ENCODE assay signal across 11 mouse cellular contexts in genomic region chr2:180219145-180219943, GRCm38 (mm10). TPM values are rescaled to one million over a fixed set of nuclear protein-coding genes. Genes with fewer than 3 reads are reported as not detected.
DNase-seq lines count a peak whose midpoint lies in the region; ATAC-seq and TF ChIP-seq lines count a peak whose summit lies in the region.
"Had no signal": no experiment of that assay in that cellular context is flagged by ENCODE, and none has a peak within 500 bp of the region (broad histone marks: within the 10 kb centered on the region; RNA-seq: fewer than 3 reads in every experiment).

No protein-coding gene starts in this region.

- DNase-seq in heart, adult 2 months = no peak
- DNase-seq in heart, postnatal 36 days = no peak
- DNase-seq in liver, embryonic 11.5 days (ENCODE audit: low spot score) = no peak
- DNase-seq in gastrocnemius, adult 8-10 months (ENCODE audit: low spot score in 2 of 2) = no peak
- DNase-seq: cerebellum, adult 9-10 months; thymus, postnatal 14 days had no signal

- H3K9ac ChIP-seq in heart, adult 2 months (ENCODE audit: low read depth, low read length) = no peak overlapping the region
- H3K9ac ChIP-seq in liver, embryonic 11.5 days (ENCODE audit: low read depth, low read length) = no peak overlapping the region
- no peak overlapping the region for H3K9ac ChIP-seq in liver, embryonic 12.5 days
- no peak overlapping the region for H3K9ac ChIP-seq in embryonic facial prominence, embryonic 12.5 days
- no peak overlapping the region for H3K9ac ChIP-seq in limb, embryonic 12.5 days (replicated peaks)

- TF ChIP-seq EP300 in heart, adult 2 months (IDR thresholded peaks at IDR 0.05; ENCODE audit: insufficient read depth, low read depth, low read length) = no peak

- H3K79me2 ChIP-seq in heart, adult 2 months (replicated peaks; ENCODE audit: control insufficient read depth, insufficient read depth, low read length) = no peaks in the 10 kb centered on the region; the same call in none of the 2 replicates

- ATAC-seq in liver, embryonic 11.5 days (replicated peaks; ENCODE audit: low FRiP score) = no peak
- ATAC-seq in liver, embryonic 12.5 days = no peak
- ATAC-seq in embryonic facial prominence, embryonic 12.5 days (ENCODE audit: insufficient number of reproducible peaks, insufficient read depth, low FRiP score, low TSS enrichment) = no peak
- ATAC-seq in limb, embryonic 12.5 days (ENCODE audit: insufficient number of reproducible peaks, insufficient read depth, low FRiP score, low TSS enrichment, low read depth) = no peak
- no peak for ATAC-seq in CD4-positive, CD25-positive, alpha-beta regulatory T cell, adult 4 months
- ATAC-seq: activated CD4-positive, CD25-positive, alpha-beta regulatory T cell, adult 4 months had no signal

- H3K4me3 ChIP-seq in heart, adult 2 months = no peak overlapping the region
- H3K4me3 ChIP-seq in liver, embryonic 11.5 days (ENCODE audit: low read depth, low read length) = no peak overlapping the region
- H3K4me3 ChIP-seq in liver, embryonic 12.5 days = no peak overlapping the region
- no peak overlapping the region for H3K4me3 ChIP-seq in embryonic facial prominence, embryonic 12.5 days
- H3K4me3 ChIP-seq in limb, embryonic 12.5 days (replicated peaks) = no peak overlapping the region

- H3K4me2 ChIP-seq in liver, embryonic 11.5 days = no peak overlapping the region
- H3K4me2 ChIP-seq in liver, embryonic 12.5 days = no peak overlapping the region
- H3K4me2 ChIP-seq in embryonic facial prominence, embryonic 12.5 days (replicated peaks) = no peak overlapping the region
- no peak overlapping the region for H3K4me2 ChIP-seq in limb, embryonic 12.5 days

- no peaks in the 10 kb centered on the region for H3K9me3 ChIP-seq in liver, embryonic 11.5 days (ENCODE audit: control insufficient read depth, low read length)
- H3K9me3 ChIP-seq in liver, embryonic 12.5 days (replicated peaks) = no peaks in the 10 kb centered on the region
- H3K9me3 ChIP-seq in embryonic facial prominence, embryonic 12.5 days = no peaks in the 10 kb centered on the region
- no peaks in the 10 kb centered on the region for H3K9me3 ChIP-seq in limb, embryonic 12.5 days

- intact Hi-C loops in heart, adult 2 months (cut with DNase I) = no loop called here
- intact Hi-C loops in heart, postnatal 36 days (cut with DNase I) = no loop called here

- peak overlapping the region; percentile 72 for H3K27ac ChIP-seq in heart, adult 2 months
- peak overlapping the region; percentile 13; the same call in 1 of the 2 replicates for H3K27ac ChIP-seq in liver, embryonic 11.5 days (ENCODE audit: low read depth, low read length)
- H3K27ac ChIP-seq in liver, embryonic 12.5 days = no peak overlapping the region
- peak overlapping the region; percentile 54; the same call in 1 of the 2 replicates for H3K27ac ChIP-seq in embryonic facial prominence, embryonic 12.5 days
- peak overlapping the region; percentile 66 for H3K27ac ChIP-seq in limb, embryonic 12.5 days

- no peak for TF ChIP-seq CTCF in heart, adult 2 months (IDR thresholded peaks at IDR 0.05)

- 81% methylated on average over 15 of the region's 15 CpGs for WGBS in heart, adult 2 months
- WGBS in liver, embryonic 11.5 days = 81% methylated on average over 15 of the region's 15 CpGs
- WGBS in liver, embryonic 12.5 days (ENCODE audit: insufficient replicate concordance) = 72% methylated on average over 15 of the region's 15 CpGs
- WGBS in embryonic facial prominence, embryonic 12.5 days = 79% methylated on average over 15 of the region's 15 CpGs
- WGBS in limb, embryonic 12.5 days = 81% methylated on average over 15 of the region's 15 CpGs

- TF ChIP-seq POLR2A in heart, adult 2 months (IDR thresholded peaks at IDR 0.05; ENCODE audit: insufficient read depth, low read depth, low read length) = no peak

- peaks cover 9% of the 10 kb centered on the region; the same call in 1 of the 2 replicates for H3K36me3 ChIP-seq in heart, adult 2 months (ENCODE audit: control insufficient read depth, insufficient read depth, low read length)
- no peaks in the 10 kb centered on the region for H3K36me3 ChIP-seq in liver, embryonic 11.5 days (ENCODE audit: control insufficient read depth, insufficient read depth, low read length)
- H3K36me3 ChIP-seq in liver, embryonic 12.5 days = no peaks in the 10 kb centered on the region
- no peaks in the 10 kb centered on the region; the same call in 1 of the 2 replicates for H3K36me3 ChIP-seq in embryonic facial prominence, embryonic 12.5 days
- no peaks in the 10 kb centered on the region for H3K36me3 ChIP-seq in limb, embryonic 12.5 days

- peaks cover 59% of the 10 kb centered on the region for H3K4me1 ChIP-seq in heart, adult 2 months (ENCODE audit: control insufficient read depth, insufficient read depth, low read length)
- peaks cover 24% of the 10 kb centered on the region for H3K4me1 ChIP-seq in liver, embryonic 11.5 days (replicated peaks; ENCODE audit: control insufficient read depth, insufficient read depth, low read length)
- peaks cover 30% of the 10 kb centered on the region for H3K4me1 ChIP-seq in liver, embryonic 12.5 days
- H3K4me1 ChIP-seq in embryonic facial prominence, embryonic 12.5 days = peaks cover 18% of the 10 kb centered on the region
- peaks cover 21% of the 10 kb centered on the region for H3K4me1 ChIP-seq in limb, embryonic 12.5 days (replicated peaks)

- H3K27me3 ChIP-seq in heart, adult 2 months (ENCODE audit: control insufficient read depth, insufficient read depth, low read length) = no peaks in the 10 kb centered on the region
- peaks cover 17% of the 10 kb centered on the region for H3K27me3 ChIP-seq in liver, embryonic 11.5 days (replicated peaks; ENCODE audit: control insufficient read depth, insufficient read depth, low read length)
- peaks cover 31% of the 10 kb centered on the region for H3K27me3 ChIP-seq in liver, embryonic 12.5 days (replicated peaks)
- peaks cover 16% of the 10 kb centered on the region for H3K27me3 ChIP-seq in embryonic facial prominence, embryonic 12.5 days
- peaks cover 22% of the 10 kb centered on the region for H3K27me3 ChIP-seq in limb, embryonic 12.5 days

RNA-seq across cellular contexts. Expression of gene Lama5, which starts 6.3 kb away (rescaled TPM):
- 100 to 1,000 TPM in 1 of 2 experiments, 10 to 100 TPM in 1; 66.3 to 104 TPM for total RNA-seq in heart, adult 2 months (2021)
- polyA plus RNA-seq in heart, adult 2 months (2012; rRNA removed) = 83.6 and 109 TPM in 2 replicates
- 10 to 100 TPM; 70.7 to 76.3 TPM for total RNA-seq in heart, postnatal 36 days (2021)
- polyA plus RNA-seq in liver, embryonic 11.5 days (2014; fragmentation: Nextera tagmentation; extraction: Ambion mirVana) = 10.7 and 15.5 TPM in 2 replicates
- 4.1 and 4.3 TPM in 2 replicates for polyA plus RNA-seq in liver, embryonic 12.5 days (2016; fragmentation: Nextera tagmentation; extraction: Ambion mirVana)
- polyA plus RNA-seq in embryonic facial prominence, embryonic 12.5 days (2016; fragmentation: Nextera tagmentation; extraction: Ambion mirVana) = 14.2 and 16.7 TPM in 2 replicates
- polyA plus RNA-seq in limb, embryonic 12.5 days (2016; fragmentation: Nextera tagmentation; extraction: Ambion mirVana) = 20.9 and 22.3 TPM in 2 replicates
- 1 to 10 TPM in 1 of 2 experiments, under 1 TPM in 1; 0.30 to 1.4 TPM for polyA plus RNA-seq in CD4-positive, CD25-positive, alpha-beta regulatory T cell, adult 4 months (2017; shearing (Covaris generic))
- total RNA-seq in gastrocnemius, adult 8-10 months (2022) = 10 to 100 TPM; 10.8 to 16.5 (median 13.8) TPM

RNA-seq across cellular contexts. Expression of gene Rps21, which starts 37.8 kb away (rescaled TPM):
- 100 to 1,000 TPM; 506 to 570 TPM for total RNA-seq in heart, adult 2 months (2021)
- 991 and 1,183 TPM in 2 replicates for polyA plus RNA-seq in heart, adult 2 months (2012; rRNA removed)
- total RNA-seq in heart, postnatal 36 days (2021) = 100 to 1,000 TPM; 500 to 574 TPM
- polyA plus RNA-seq in liver, embryonic 11.5 days (2014; fragmentation: Nextera tagmentation; extraction: Ambion mirVana) = 736 and 852 TPM in 2 replicates
- polyA plus RNA-seq in liver, embryonic 12.5 days (2016; fragmentation: Nextera tagmentation; extraction: Ambion mirVana) = 560 and 561 TPM in 2 replicates
- polyA plus RNA-seq in embryonic facial prominence, embryonic 12.5 days (2016; fragmentation: Nextera tagmentation; extraction: Ambion mirVana) = 523 and 574 TPM in 2 replicates
- polyA plus RNA-seq in limb, embryonic 12.5 days (2016; fragmentation: Nextera tagmentation; extraction: Ambion mirVana) = 608 and 631 TPM in 2 replicates
- 1,000 to 10,000 TPM in 1 of 2 experiments, 100 to 1,000 TPM in 1; 875 to 1,561 TPM for polyA plus RNA-seq in CD4-positive, CD25-positive, alpha-beta regulatory T cell, adult 4 months (2017; shearing (Covaris generic))
- 100 to 1,000 TPM; 348 to 580 (median 436) TPM for total RNA-seq in gastrocnemius, adult 8-10 months (2022)

RNA-seq across cellular contexts. Expression of gene Adrm1, which starts 48.1 kb away (rescaled TPM):
- total RNA-seq in heart, adult 2 months (2021) = 10 to 100 TPM; 79.2 to 89.0 TPM
- polyA plus RNA-seq in heart, adult 2 months (2012; rRNA removed) = 56.6 and 76.0 TPM in 2 replicates
- total RNA-seq in heart, postnatal 36 days (2021) = 10 to 100 TPM; 86.6 to 89.7 TPM
- 211 and 217 TPM in 2 replicates for polyA plus RNA-seq in liver, embryonic 11.5 days (2014; fragmentation: Nextera tagmentation; extraction: Ambion mirVana)
- polyA plus RNA-seq in liver, embryonic 12.5 days (2016; fragmentation: Nextera tagmentation; extraction: Ambion mirVana) = 176 and 189 TPM in 2 replicates
- polyA plus RNA-seq in embryonic facial prominence, embryonic 12.5 days (2016; fragmentation: Nextera tagmentation; extraction: Ambion mirVana) = 202 and 204 TPM in 2 replicates
- polyA plus RNA-seq in limb, embryonic 12.5 days (2016; fragmentation: Nextera tagmentation; extraction: Ambion mirVana) = 207 and 212 TPM in 2 replicates
- polyA plus RNA-seq in CD4-positive, CD25-positive, alpha-beta regulatory T cell, adult 4 months (2017; shearing (Covaris generic)) = 100 to 1,000 TPM in 1 of 2 experiments, 10 to 100 TPM in 1; 83.1 to 115 TPM
- total RNA-seq in gastrocnemius, adult 8-10 months (2022) = 100 to 1,000 TPM; 124 to 131 (median 129) TPM

RNA-seq across cellular contexts. Expression of gene Cables2, which starts 54.0 kb away (rescaled TPM):
- total RNA-seq in heart, adult 2 months (2021) = 10 to 100 TPM; 11.2 to 14.3 TPM
- polyA plus RNA-seq in heart, adult 2 months (2012; rRNA removed) = 17.6 and 26.7 TPM in 2 replicates
- 10 to 100 TPM; 11.2 to 13.5 TPM for total RNA-seq in heart, postnatal 36 days (2021)
- 9.4 and 9.6 TPM in 2 replicates for polyA plus RNA-seq in liver, embryonic 11.5 days (2014; fragmentation: Nextera tagmentation; extraction: Ambion mirVana)
- polyA plus RNA-seq in liver, embryonic 12.5 days (2016; fragmentation: Nextera tagmentation; extraction: Ambion mirVana) = 9.6 and 10.4 TPM in 2 replicates
- 21.2 and 23.5 TPM in 2 replicates for polyA plus RNA-seq in embryonic facial prominence, embryonic 12.5 days (2016; fragmentation: Nextera tagmentation; extraction: Ambion mirVana)
- 20.7 and 23.7 TPM in 2 replicates for polyA plus RNA-seq in limb, embryonic 12.5 days (2016; fragmentation: Nextera tagmentation; extraction: Ambion mirVana)
- 1 to 10 TPM; 5.2 to 8.1 TPM for polyA plus RNA-seq in CD4-positive, CD25-positive, alpha-beta regulatory T cell, adult 4 months (2017; shearing (Covaris generic))
- total RNA-seq in gastrocnemius, adult 8-10 months (2022) = 10 to 100 TPM in 1 of 4 experiments, 1 to 10 TPM in 3; 8.1 to 10.8 (median 9.0) TPM
